Mouse (Mus musculus): ENCODE results near the gene Cfap65. TPM values are rescaled to one million over a fixed set of nuclear protein-coding genes. Genes with fewer than 3 reads are reported as not detected.

The Cfap65 gene
- total and polyA plus RNA-seq, 3 experiments, result not detected

DNA sequence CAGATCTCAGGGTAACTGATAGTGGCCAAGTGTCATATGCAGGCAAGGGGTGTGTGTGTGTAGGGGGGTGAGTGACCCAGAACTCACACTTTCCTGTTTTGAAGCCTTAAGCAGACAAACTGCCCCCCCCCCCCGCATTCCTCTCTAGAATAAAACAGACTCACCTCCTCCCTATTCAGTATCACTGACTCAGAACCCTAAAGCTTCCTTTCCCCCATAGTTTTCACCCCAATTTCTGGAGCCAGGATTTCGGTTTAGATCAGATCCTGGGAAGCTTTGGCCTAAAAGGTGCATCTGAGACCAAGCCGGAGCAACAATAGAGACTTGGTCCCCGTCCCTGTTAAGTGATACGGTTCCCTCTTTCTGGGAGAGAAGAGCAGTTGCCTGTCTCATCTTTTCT lies 52.0 kb downstream of the Cfap65 start:
- no peaks in the 10 kb centered on the region for H3K36me3 ChIP-seq (ENCODE audit: control insufficient read depth in 1 of 2, insufficient read depth in 2 of 2, low read length in 2 of 2)
- no peaks in the 10 kb centered on the region for H3K9me3 ChIP-seq (replicated peaks; ENCODE audit: insufficient read depth, low read length)

DNA sequence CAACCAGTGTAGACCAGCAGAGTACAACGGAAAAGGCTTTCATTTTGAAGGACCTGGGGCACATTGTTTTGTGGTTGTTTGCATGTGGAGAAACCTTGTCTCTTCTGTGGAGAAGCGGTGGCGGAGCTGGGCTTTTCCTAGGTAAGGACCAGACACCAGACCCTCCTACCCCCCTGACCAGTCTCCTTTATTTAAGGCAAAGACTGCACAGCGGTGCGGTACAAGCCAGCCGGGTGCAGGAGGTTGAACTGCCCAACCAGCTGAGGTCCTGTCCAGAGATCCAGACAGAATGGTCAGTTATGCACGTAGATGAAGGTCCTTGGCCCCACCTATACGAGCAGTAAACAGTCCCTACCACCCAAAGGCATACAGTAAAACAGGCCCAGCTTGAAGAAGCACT lies 52.6 kb downstream of the Cfap65 start:
- Histone ChIP-seq H3K4me1 (ENCODE audit: control insufficient read depth in 1 of 2, insufficient read depth in 2 of 2, low read length in 2 of 2) (no peaks in the 10 kb centered on the region), H3K79me2 (ENCODE audit: control insufficient read depth, insufficient read depth, low read length, poor library complexity) (no peaks in the 10 kb centered on the region), H3K27me3 (ENCODE audit: control insufficient read depth in 1 of 2, insufficient read depth in 2 of 2, low read length in 2 of 2) (peaks cover 0 to 2% of the 10 kb centered on the region in 2 experiments; a peak in 1 of 4 replicates), H3K36me3 (ENCODE audit: control insufficient read depth in 1 of 2, insufficient read depth in 2 of 2, low read length in 2 of 2) (no peaks in the 10 kb centered on the region), H3K9me3 (replicated peaks; ENCODE audit: insufficient read depth, low read length) (no peaks in the 10 kb centered on the region), H3K27ac (ENCODE audit: control insufficient read depth, low read depth, low read length) (no peak overlapping the region), H3K4me3 (ENCODE audit: control insufficient read depth in 1 of 2, insufficient read depth in 1 of 2, low read depth in 2 of 2, low read length in 2 of 2) (no peak overlapping the region), H3K9ac (ENCODE audit: control insufficient read depth, low read depth, low read length, poor library complexity, severe bottlenecking) (no peak overlapping the region)
- no peak for DNase-seq (ENCODE audit: low read depth, low spot score)
- TF ChIP-seq CTCF (IDR thresholded peaks at IDR 0.05 in 2 of 3, conservative IDR thresholded peaks at IDR 0.05 in 1 of 3; ENCODE audit: control insufficient read depth in 1 of 3, insufficient read depth in 1 of 3, low read depth in 2 of 3, low read length in 3 of 3, poor library complexity in 1 of 3, severe bottlenecking in 1 of 3) (no peak), POLR2AphosphoS5 (IDR thresholded peaks at IDR 0.05; ENCODE audit: borderline replicate concordance, low read depth, low read length) (no peak), MEF2A (IDR thresholded peaks at IDR 0.05; ENCODE audit: extremely low read depth, insufficient replicate concordance, low read depth, low read length, poor library complexity, severe bottlenecking) (no peak), MXI1 (IDR thresholded peaks at IDR 0.05; ENCODE audit: low read depth, low read length) (no peak), POLR2A (IDR thresholded peaks at IDR 0.05; ENCODE audit: control insufficient read depth in 1 of 2, insufficient read depth in 1 of 2, low read depth in 1 of 2, low read length in 2 of 2, poor library complexity in 1 of 2) (no peak), CHD1 (IDR thresholded peaks at IDR 0.05; ENCODE audit: low read depth, low read length) (no peak), NELFE (IDR thresholded peaks at IDR 0.05; ENCODE audit: low read depth, low read length) (no peak), JUND (IDR thresholded peaks at IDR 0.05; ENCODE audit: low read depth, low read length) (no peak), ZMIZ1 (IDR thresholded peaks at IDR 0.05; ENCODE audit: low read depth, low read length) (no peak), MAFK (IDR thresholded peaks at IDR 0.05; ENCODE audit: borderline replicate concordance, low read depth, low read length) (no peak), RAD21 (IDR thresholded peaks at IDR 0.05; ENCODE audit: low read depth, low read length) (no peak), MAZ (IDR thresholded peaks at IDR 0.05; ENCODE audit: low read depth, low read length) (no peak), UBTF (IDR thresholded peaks at IDR 0.05; ENCODE audit: borderline replicate concordance, insufficient read depth, low read depth, low read length) (no peak), MYC (IDR thresholded peaks at IDR 0.05; ENCODE audit: low read depth, low read length) (no peak), MYB (IDR thresholded peaks at IDR 0.05; ENCODE audit: low read depth, low read length) (no peak), ZKSCAN1 (IDR thresholded peaks at IDR 0.05; ENCODE audit: low read depth, low read length) (no peak), KAT2A (conservative IDR thresholded peaks at IDR 0.05; ENCODE audit: low read depth, low read length) (no peak), EP300 (IDR thresholded peaks at IDR 0.05; ENCODE audit: low read depth in 1 of 2, low read length in 2 of 2) (no peak), GATA1 (IDR thresholded peaks at IDR 0.05; ENCODE audit: low read depth, low read length) (no peak), TBP (IDR thresholded peaks at IDR 0.05; ENCODE audit: low read depth, low read length) (no peak)

More for the DNA sequence above, 52.0 kb downstream of the Cfap65 start:
- Histone ChIP-seq H3K9ac (ENCODE audit: control insufficient read depth, low read depth, low read length, poor library complexity, severe bottlenecking) (no peak overlapping the region), H3K4me1 (ENCODE audit: control insufficient read depth in 1 of 2, insufficient read depth in 2 of 2, low read length in 2 of 2) (no peaks in the 10 kb centered on the region), H3K79me2 (ENCODE audit: control insufficient read depth, insufficient read depth, low read length, poor library complexity) (no peaks in the 10 kb centered on the region), H3K4me3 (ENCODE audit: control insufficient read depth in 1 of 2, insufficient read depth in 1 of 2, low read depth in 2 of 2, low read length in 2 of 2) (no peak overlapping the region), H3K27ac (ENCODE audit: control insufficient read depth, low read depth, low read length) (no peak overlapping the region), H3K27me3 (ENCODE audit: control insufficient read depth in 1 of 2, insufficient read depth in 2 of 2, low read length in 2 of 2) (peaks cover 0 to 2% of the 10 kb centered on the region in 2 experiments; a peak in 1 of 4 replicates)
- DNase-seq (ENCODE audit: low read depth, low spot score), result no peak
- no peak for TF ChIP-seq NRF1 (IDR thresholded peaks at IDR 0.05; ENCODE audit: insufficient read depth, low read depth, low read length, poor library complexity, severe bottlenecking)

All from MEL (cell line).